Mouse (Mus musculus): ENCODE results near the gene Tex261.

- TF ChIP-seq CTCF (IDR thresholded peaks at IDR 0.05; ENCODE audit: low read depth) (no peak), EP300 (IDR thresholded peaks at IDR 0.05; ENCODE audit: low read depth) (no peak)
Observed at GRCm38 (mm10) chr6:83786426-83786825, 10.8 kb upstream of the Tex261 start.

Measured in heart, postnatal 0 days (tissue).